Mouse (Mus musculus) hindbrain, embryonic 16.5 days (tissue): Measurements from ENCODE around the gene Gpr26. TPM values are rescaled to one million over a fixed set of nuclear protein-coding genes. Genes with fewer than 3 reads are reported as not detected.

Experiments
- ATAC-seq: fragments of 200-750 bp; cut with Nextera tagmentation; 2 replicates; pipeline ENCODE4 v1.8.0; 2017; ENCODE audit warnings: moderate TSS enrichment, moderate library complexity
- H3K27ac ChIP-seq: fragments of 300-500 bp; sonication (generic); 2 replicates; pipeline ENCODE4 v1.5.1; 2014; ENCODE audit warnings: low read depth, mild to moderate bottlenecking, control low read depth, low read length, moderate library complexity
- H3K27me3 ChIP-seq: fragments of 300-500 bp; sonication (generic); replicated peaks from 2 replicates; pipeline ENCODE4 v1.6.1; 2014; ENCODE audit warnings: low read length; ENCODE audit not compliant: control insufficient read depth, insufficient read depth
- H3K36me3 ChIP-seq: fragments of 300-500 bp; sonication (generic); 2 replicates; pipeline ENCODE4 v1.6.1; 2014; ENCODE audit warnings: mild to moderate bottlenecking, low read length, moderate library complexity, mixed read lengths; ENCODE audit not compliant: control insufficient read depth, insufficient read depth
- H3K4me1 ChIP-seq: fragments of 300-500 bp; sonication (generic); 2 replicates; pipeline ENCODE4 v1.6.1; 2014; ENCODE audit warnings: low read depth, low read length; ENCODE audit not compliant: control insufficient read depth, insufficient read depth
- H3K4me2 ChIP-seq: fragments of 300-500 bp; sonication (generic); 2 replicates; pipeline ENCODE4 v1.6.1; 2014; ENCODE audit warnings: mild to moderate bottlenecking, low read length, control low read depth, moderate library complexity
- H3K4me3 ChIP-seq: fragments of 300-500 bp; sonication (generic); 2 replicates; pipeline ENCODE4 v1.5.1; 2014; ENCODE audit warnings: mild to moderate bottlenecking, low read length, control low read depth, moderate library complexity
- H3K9ac ChIP-seq: fragments of 300-500 bp; sonication (generic); 2 replicates; pipeline ENCODE4 v1.6.1; 2014; ENCODE audit warnings: low read depth, mild to moderate bottlenecking, control low read depth, low read length, moderate library complexity
- H3K9me3 ChIP-seq: fragments of 300-500 bp; sonication (generic); 2 replicates; pipeline ENCODE4 v1.6.1; 2014; ENCODE audit warnings: mild to moderate bottlenecking, low read length, moderate library complexity; ENCODE audit not compliant: control insufficient read depth
- WGBS: fragments of 180-500 bp; shearing (Covaris S2); extraction: QIAGEN DNeasy Blood & Tissue Kit; methylation state at CpG from one replicate; pipeline ENCODE4 v1.1.7; 2014; 5-methylcytosine and 5-hydroxymethylcytosine counted together
- polyA plus RNA-seq: library from polyadenylated mRNA; unstranded; fragments of >200 nt; fragmentation: Nextera tagmentation; extraction: Ambion mirVana; gene quantifications from 2 replicates; pipeline ENCODE4 v1.2.1, GENCODE M21; 2015

Gpr26 gene
- polyA plus RNA-seq, 1 experiment from 2014 or later, result 2.5 TPM

DNA sequence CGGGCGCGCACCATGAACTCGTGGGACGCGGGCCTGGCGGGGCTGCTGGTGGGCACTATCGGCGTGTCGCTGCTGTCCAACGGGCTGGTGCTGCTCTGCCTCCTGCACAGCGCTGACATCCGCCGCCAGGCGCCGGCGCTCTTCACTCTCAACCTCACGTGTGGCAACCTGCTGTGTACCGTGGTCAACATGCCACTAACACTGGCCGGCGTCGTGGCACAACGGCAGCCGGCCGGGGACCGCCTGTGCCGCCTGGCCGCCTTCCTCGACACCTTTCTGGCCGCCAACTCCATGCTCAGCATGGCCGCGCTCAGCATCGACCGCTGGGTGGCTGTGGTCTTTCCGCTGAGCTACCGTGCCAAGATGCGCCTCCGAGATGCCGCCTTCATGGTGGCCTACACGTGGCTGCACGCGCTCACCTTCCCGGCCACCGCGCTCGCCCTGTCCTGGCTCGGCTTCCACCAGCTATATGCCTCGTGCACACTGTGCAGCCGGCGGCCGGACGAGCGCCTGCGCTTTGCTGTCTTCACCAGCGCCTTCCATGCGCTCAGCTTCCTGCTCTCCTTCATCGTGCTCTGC, 745 bp downstream of the Gpr26 start:
- H3K27me3 ChIP-seq, result peaks cover 13% of the 10 kb centered on the region
- peak overlapping the region; percentile 86 for H3K27ac ChIP-seq
- H3K9ac ChIP-seq, result peak overlapping the region; percentile 85
- 7% methylated on average over 51 of the region's 57 CpGs for WGBS
- peak; percentile 67 for ATAC-seq
- H3K36me3 ChIP-seq, result no peaks in the 10 kb centered on the region
- H3K4me2 ChIP-seq, result peak overlapping the region; percentile 72
- no peaks in the 10 kb centered on the region for H3K9me3 ChIP-seq
- H3K4me3 ChIP-seq, result peak overlapping the region; percentile 65
- peaks cover 21% of the 10 kb centered on the region for H3K4me1 ChIP-seq

DNA sequence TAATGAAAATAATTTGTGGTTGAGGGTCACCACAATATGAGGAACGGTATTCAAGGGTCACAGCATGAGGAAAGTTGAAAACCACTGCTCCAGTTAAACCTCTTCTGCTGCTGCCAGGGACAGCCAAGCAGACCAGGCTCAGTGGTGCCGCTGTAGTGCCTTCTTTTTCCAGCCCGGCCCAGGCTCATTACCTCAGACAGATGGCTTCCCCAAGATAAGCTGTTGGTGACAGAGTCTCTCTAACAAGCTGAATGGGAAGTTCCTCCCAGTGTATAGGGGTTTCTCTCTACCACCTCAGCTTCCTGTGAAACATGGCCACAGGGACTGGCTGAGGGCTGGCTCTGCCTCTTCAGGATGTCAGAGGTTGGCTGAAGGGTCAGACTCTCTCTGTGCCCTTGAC, 4.0 kb downstream of the Gpr26 start:
- H3K9ac ChIP-seq, result no peak overlapping the region
- peak overlapping the region; percentile 25 for H3K4me3 ChIP-seq
- H3K4me1 ChIP-seq, result peaks cover 21% of the 10 kb centered on the region
- peaks cover 11% of the 10 kb centered on the region for H3K27me3 ChIP-seq
- no peaks in the 10 kb centered on the region for H3K36me3 ChIP-seq
- H3K4me2 ChIP-seq, result peak overlapping the region; percentile 72
- WGBS, result 69% methylated on average over 3 of the region's 3 CpGs
- H3K9me3 ChIP-seq, result no peaks in the 10 kb centered on the region
- H3K27ac ChIP-seq, result no peak overlapping the region
- no peak for ATAC-seq

DNA sequence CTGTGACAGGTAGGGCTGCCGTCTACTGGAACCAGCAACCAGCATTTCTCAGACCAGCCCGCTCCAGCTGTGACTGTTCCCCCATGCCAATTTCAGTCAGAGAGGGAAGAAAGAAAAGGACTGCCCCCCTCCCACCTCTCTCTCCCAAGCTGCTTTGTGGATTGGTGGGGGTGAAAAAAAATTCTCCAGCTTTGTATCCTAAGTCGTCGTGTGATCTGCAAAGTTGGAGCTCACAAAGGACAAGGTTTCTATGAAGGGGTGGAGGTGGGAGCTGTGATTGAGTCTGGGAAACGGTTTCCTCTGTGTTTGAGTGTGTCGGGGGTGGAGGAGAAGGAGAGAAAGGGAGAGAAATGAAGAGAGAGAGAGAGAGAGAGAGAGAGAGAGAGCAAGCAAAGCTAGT, 9.6 kb downstream of the Gpr26 start:
- no peak for ATAC-seq
- Histone ChIP-seq H3K9me3 (no peaks in the 10 kb centered on the region), H3K4me1 (peaks cover under 1% of the 10 kb centered on the region; the same call in 1 of the 2 replicates), H3K27ac (no peak overlapping the region), H3K27me3 (no peaks in the 10 kb centered on the region), H3K4me3 (no peak overlapping the region), H3K4me2 (no peak overlapping the region), H3K9ac (no peak overlapping the region), H3K36me3 (no peaks in the 10 kb centered on the region)
- WGBS, result 57% methylated on average over 6 of the region's 6 CpGs

DNA sequence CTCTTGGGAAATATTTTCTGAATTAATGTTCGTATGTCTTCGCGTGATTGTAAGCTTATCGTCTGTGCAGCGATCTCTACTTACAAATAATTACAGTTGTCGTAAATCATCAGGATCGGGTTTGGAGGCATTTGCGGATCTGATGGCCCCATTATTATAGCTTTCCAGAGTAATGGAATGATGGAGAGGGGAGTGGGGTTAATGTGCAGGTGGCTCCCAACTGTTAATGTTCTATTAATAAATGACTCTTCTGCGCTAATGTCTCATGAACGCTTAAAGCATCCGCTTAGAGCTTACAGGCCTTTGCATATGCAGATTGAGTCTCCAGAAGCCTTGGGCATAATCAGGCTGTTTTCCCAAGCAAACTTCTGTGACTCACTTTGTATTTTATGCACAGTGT, 12.3 kb downstream of the Gpr26 start:
- no peaks in the 10 kb centered on the region for H3K27me3 ChIP-seq
- WGBS, result 55% methylated on average over 11 of the region's 11 CpGs
- 0 out of 2 replicates have a peak, but pooled peaks have one; percentile 31 for ATAC-seq
- H3K4me2 ChIP-seq, result no peak overlapping the region
- H3K4me3 ChIP-seq, result no peak overlapping the region
- no peak overlapping the region for H3K9ac ChIP-seq
- H3K9me3 ChIP-seq, result no peaks in the 10 kb centered on the region
- H3K27ac ChIP-seq, result no peak overlapping the region
- H3K36me3 ChIP-seq, result no peaks in the 10 kb centered on the region
- H3K4me1 ChIP-seq, result no peaks in the 10 kb centered on the region

DNA sequence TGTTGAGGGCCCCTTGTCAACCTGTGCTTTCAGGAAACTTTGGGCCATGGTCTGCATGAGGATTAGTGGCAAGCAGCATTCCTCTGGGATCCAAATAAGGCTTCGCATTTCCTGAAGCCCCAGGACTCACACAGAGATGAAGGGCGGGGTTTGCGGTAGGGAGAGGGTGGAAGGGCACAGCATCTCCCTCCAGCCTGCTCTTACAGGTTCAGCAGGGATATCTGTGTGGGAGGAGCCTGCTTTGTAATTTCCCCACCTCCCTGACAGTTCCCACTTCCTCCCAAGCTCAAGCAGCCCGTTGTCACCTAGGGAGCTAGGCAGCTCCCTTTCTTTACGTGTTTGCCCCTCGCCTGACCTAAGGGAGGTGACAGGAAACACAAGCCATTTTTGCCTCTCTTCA, 22.8 kb downstream of the Gpr26 start:
- no peaks in the 10 kb centered on the region for H3K4me1 ChIP-seq
- 37% methylated on average over 6 of the region's 6 CpGs for WGBS
- no peaks in the 10 kb centered on the region for H3K9me3 ChIP-seq
- no peaks in the 10 kb centered on the region for H3K27me3 ChIP-seq
- no peak overlapping the region for H3K27ac ChIP-seq
- H3K9ac ChIP-seq, result no peak overlapping the region
- H3K4me2 ChIP-seq, result no peak overlapping the region
- ATAC-seq, result no peak
- H3K36me3 ChIP-seq, result peaks cover 2% of the 10 kb centered on the region; the same call in 1 of the 2 replicates
- H3K4me3 ChIP-seq, result no peak overlapping the region

DNA sequence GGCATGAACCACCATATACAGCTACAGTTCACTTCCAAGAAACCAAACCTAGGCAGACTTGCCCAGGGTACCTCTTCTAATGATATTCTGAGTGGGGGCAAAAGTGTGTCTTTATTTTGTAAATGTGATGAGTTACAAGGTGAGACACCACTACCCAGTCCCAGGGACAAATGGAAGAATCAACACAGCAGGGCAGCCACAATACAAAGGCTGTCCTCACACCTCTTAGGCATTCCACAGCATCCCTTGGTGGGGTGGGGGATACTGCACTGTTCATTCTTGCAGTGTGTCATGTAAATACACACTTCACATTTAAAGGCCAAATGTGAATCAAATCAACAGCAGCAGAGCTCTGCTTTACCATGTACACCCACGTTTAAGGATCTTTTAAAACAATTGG, 26.0 kb downstream of the Gpr26 start:
- no peak overlapping the region for H3K27ac ChIP-seq
- H3K27me3 ChIP-seq, result no peaks in the 10 kb centered on the region
- no peak for ATAC-seq
- H3K36me3 ChIP-seq, result peaks cover 3% of the 10 kb centered on the region; the same call in 1 of the 2 replicates
- no peak overlapping the region for H3K4me2 ChIP-seq
- no peak overlapping the region for H3K4me3 ChIP-seq
- H3K4me1 ChIP-seq, result no peaks in the 10 kb centered on the region
- H3K9ac ChIP-seq, result no peak overlapping the region
- WGBS, result 63% methylated on average over 1 of the region's 1 CpGs
- H3K9me3 ChIP-seq, result no peaks in the 10 kb centered on the region; the same call in 1 of the 2 replicates

DNA sequence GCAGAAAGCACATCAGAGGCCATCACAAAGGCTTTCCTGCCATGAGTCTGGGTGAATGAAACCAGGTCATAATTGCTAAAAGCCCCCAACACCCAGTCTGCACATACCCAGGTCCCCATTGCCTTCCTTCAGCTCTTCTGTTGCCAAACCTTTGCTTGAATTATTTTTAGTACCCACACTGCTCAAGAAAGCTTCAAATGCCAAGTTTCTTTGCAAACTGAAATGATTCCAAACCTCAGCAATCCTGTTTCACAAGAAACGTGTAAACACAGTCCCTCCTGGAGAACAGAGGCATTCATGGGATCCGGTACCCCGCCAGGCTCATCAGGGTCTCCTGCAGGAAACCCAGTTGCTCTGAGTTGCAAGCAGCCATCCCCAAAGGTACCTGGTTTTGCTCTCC, 26.6 kb downstream of the Gpr26 start:
- 79% methylated on average over 3 of the region's 3 CpGs for WGBS
- Histone ChIP-seq H3K4me1 (no peaks in the 10 kb centered on the region), H3K9ac (no peak overlapping the region), H3K4me3 (no peak overlapping the region), H3K27ac (no peak overlapping the region), H3K27me3 (no peaks in the 10 kb centered on the region), H3K9me3 (no peaks in the 10 kb centered on the region; the same call in 1 of the 2 replicates), H3K36me3 (peaks cover 3% of the 10 kb centered on the region; the same call in 1 of the 2 replicates), H3K4me2 (no peak overlapping the region)
- ATAC-seq, result no peak

DNA sequence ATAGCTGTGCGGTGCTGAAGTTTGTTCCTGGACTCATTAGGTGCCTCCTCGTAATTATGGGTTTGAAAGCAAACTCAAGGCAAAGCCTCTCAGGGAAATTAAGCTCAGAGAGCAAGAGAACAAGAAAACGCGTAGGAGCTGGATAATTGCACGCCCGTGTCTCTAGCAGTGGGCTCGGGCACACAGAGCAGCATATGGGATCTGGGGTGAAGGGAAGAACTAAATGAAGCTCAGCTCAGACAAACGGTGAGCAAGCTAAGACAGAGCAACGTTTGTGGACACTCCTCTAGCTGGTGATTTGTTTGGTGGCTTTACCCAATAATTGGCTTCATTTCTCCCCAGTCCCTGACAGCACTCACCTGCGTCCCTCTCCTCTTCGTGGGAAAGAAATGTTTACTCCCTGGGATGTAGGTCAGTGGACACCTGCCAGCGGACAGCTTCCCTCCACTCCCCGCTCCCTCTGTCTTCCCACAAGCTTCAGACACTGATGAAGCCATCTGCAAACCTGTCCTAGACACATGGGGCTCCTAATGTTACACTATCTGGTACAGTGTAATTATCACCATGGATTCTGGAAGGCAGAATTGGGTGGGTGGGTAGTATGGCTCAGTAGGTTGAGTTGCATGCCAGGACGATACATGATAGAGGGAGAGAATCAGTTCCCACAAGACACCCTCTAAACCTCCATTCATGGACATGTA, 39.9 kb downstream of the Gpr26 start:
- Histone ChIP-seq H3K4me2 (no peak overlapping the region), H3K9me3 (no peaks in the 10 kb centered on the region), H3K27ac (no peak overlapping the region), H3K27me3 (no peaks in the 10 kb centered on the region), H3K4me3 (no peak overlapping the region), H3K4me1 (no peaks in the 10 kb centered on the region), H3K9ac (no peak overlapping the region), H3K36me3 (no peaks in the 10 kb centered on the region)
- ATAC-seq, result no peak
- WGBS, result 74% methylated on average over 14 of the region's 14 CpGs

DNA sequence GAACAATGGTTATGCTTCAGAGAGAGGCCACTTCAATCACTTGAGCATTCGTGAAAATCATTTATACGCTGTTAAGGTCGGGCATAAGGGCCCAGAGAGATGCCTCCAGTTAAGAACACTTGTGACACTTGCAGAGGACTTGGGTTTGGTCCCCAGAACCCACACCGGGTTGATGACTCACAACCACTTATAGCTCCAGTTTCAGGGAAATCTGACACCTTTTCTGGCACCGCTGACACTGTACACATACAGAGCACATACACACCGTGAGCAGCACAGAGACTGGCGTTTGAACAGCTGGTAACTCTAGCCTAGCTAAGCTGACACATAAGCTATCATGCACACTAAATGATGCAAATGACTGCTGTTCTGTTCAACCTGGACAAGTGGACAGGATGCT, 42.7 kb downstream of the Gpr26 start:
- Histone ChIP-seq H3K9ac (no peak overlapping the region), H3K27me3 (no peaks in the 10 kb centered on the region), H3K36me3 (no peaks in the 10 kb centered on the region), H3K27ac (no peak overlapping the region), H3K4me3 (no peak overlapping the region), H3K4me1 (peaks cover 16% of the 10 kb centered on the region), H3K4me2 (no peak overlapping the region), H3K9me3 (no peaks in the 10 kb centered on the region)
- no peak for ATAC-seq
- 85% methylated on average over 7 of the region's 7 CpGs for WGBS
